Mouse (Mus musculus) adrenal gland, postnatal 36 days (tissue): Measurements from ENCODE around the gene BC048403. TPM values are rescaled to one million over a fixed set of nuclear protein-coding genes. Genes with fewer than 3 reads are reported as not detected.

Experiments used
- DNase-seq, 2 experiments: peaks; one replicate each; pipeline ENCODE4 v3.0.0; 2021; ENCODE audit warnings: mixed read lengths in 1 of 2
- long read RNA-seq, 2 experiments: library from polyadenylated mRNA; stranded (forward); transcript quantifications; one replicate each; pipeline ENCODE4 v2.0.0; 2021; ENCODE audit warnings: borderline sequencing depth in 2 of 2
- total RNA-seq, 2 experiments: library from RNA; stranded (reverse); gene quantifications; 2 replicates each; pipeline ENCODE4 v1.2.3; 2021

The BC048403 gene
- 10 to 100 TPM in 1 of 2 experiments, 1 to 10 TPM in 1; 9.0 to 13.3 TPM for total RNA-seq
- long read RNA-seq, experiment 1, partial matches to known transcripts = 2 of 8 reads
- long read RNA-seq, experiment 1, other reads (novel, unspliced or antisense) = 3 of 8 reads
- long read RNA-seq, experiment 2, partial matches to known transcripts = 0 of 1 reads
- long read RNA-seq, experiment 2, other reads (novel, unspliced or antisense) = 0 of 1 reads

- peak; percentile 91 to 95 for DNase-seq
Measured at GRCm38 (mm10) chr10:121739548-121740505, at the start of gene BC048403. BC048403 (plus strand) TSS chr10:121739937.

- DNase-seq = no peak
Measured at GRCm38 (mm10) chr10:121692944-121693579, 46.7 kb upstream of the BC048403 start.

GRCm38 (mm10) chr10:121694567-121694966, 45.2 kb upstream of the BC048403 start:
- no peak for DNase-seq

GRCm38 (mm10) chr10:121701296-121702248, 38.2 kb upstream of the BC048403 start:
- peak; percentile 47 to 51 for DNase-seq

GRCm38 (mm10) chr10:121703619-121704018, 36.1 kb upstream of the BC048403 start:
- DNase-seq = peak in 1 of 2 experiments; percentile 45

GRCm38 (mm10) chr10:121704871-121705270, 34.9 kb upstream of the BC048403 start:
- DNase-seq = no peak

- DNase-seq = peak; percentile 29 to 79
Measured at GRCm38 (mm10) chr10:121705399-121706163, 34.2 kb upstream of the BC048403 start.

- DNase-seq = no peak
Measured at GRCm38 (mm10) chr10:121716862-121717261, 22.9 kb upstream of the BC048403 start.

- DNase-seq = no peak
Measured at GRCm38 (mm10) chr10:121718896-121719585, 20.7 kb upstream of the BC048403 start.

GRCm38 (mm10) chr10:121720701-121721100, 19.0 kb upstream of the BC048403 start:
- DNase-seq = no peak

- DNase-seq = no peak
Measured at GRCm38 (mm10) chr10:121726505-121726904, 13.2 kb upstream of the BC048403 start.

GRCm38 (mm10) chr10:121727151-121727550, 12.6 kb upstream of the BC048403 start:
- DNase-seq = no peak

- peak; percentile 36 to 37 for DNase-seq
Measured at GRCm38 (mm10) chr10:121728226-121728625, 11.5 kb upstream of the BC048403 start.

GRCm38 (mm10) chr10:121731048-121731725, 8.6 kb upstream of the BC048403 start:
- DNase-seq = no peak

- no peak for DNase-seq
Measured at GRCm38 (mm10) chr10:121732542-121732941, 7.2 kb upstream of the BC048403 start.

GRCm38 (mm10) chr10:121737256-121737655, 2.5 kb upstream of the BC048403 start:
- no peak for DNase-seq

- no peak for DNase-seq
Measured at GRCm38 (mm10) chr10:121742336-121742735, 2.6 kb downstream of the BC048403 start.

- DNase-seq = peak; percentile 18 to 27
Measured at GRCm38 (mm10) chr10:121750175-121750574, 10.4 kb downstream of the BC048403 start.

- DNase-seq = no peak
Measured at GRCm38 (mm10) chr10:121754237-121754636, 14.5 kb downstream of the BC048403 start.
